9 mouse cellular contexts compared by ENCODE assay signal in the genomic region with DNA sequence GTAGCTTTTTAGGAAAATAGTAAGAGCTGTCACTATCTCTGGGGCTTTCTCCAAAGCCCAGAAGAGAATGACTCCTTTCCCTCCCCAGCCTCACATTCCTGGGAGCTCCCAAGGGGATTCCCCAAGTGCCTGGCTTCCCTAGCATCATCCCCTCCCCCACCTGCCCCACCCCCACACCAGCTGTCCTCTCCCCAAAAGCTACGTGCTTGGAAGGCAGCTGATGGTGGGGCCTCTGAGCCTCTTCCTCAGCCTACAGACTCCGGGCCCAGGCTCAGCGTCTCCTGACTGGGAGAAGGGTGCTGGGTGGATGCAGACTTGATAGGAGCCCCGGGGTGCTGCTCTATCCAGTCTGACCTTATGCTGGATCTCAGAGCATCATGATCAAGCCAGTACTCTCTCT. TPM values are rescaled to one million over a fixed set of nuclear protein-coding genes. Genes with fewer than 3 reads are reported as not detected.
A peak's percentile ranks its signal among the peaks of the same experiment; 100 is the strongest.
DNase-seq lines count a peak whose midpoint lies in the region; ATAC-seq lines count a peak whose summit lies in the region.
"Had no signal": no experiment of that assay in that cellular context is flagged by ENCODE, and none has a peak within 500 bp of the region (broad histone marks: within the 10 kb centered on the region; RNA-seq: fewer than 3 reads in every experiment).

No protein-coding gene starts in this region.

- H3K9me3 ChIP-seq in kidney, embryonic 14.5 days (ENCODE audit: control insufficient read depth, low read length): no peaks in the 10 kb centered on the region
- H3K9me3 ChIP-seq in forebrain, embryonic 14.5 days (replicated peaks; ENCODE audit: control insufficient read depth, low read length): no peaks in the 10 kb centered on the region

- WGBS in kidney, embryonic 14.5 days: 18% methylated on average over 4 of the region's 4 CpGs
- WGBS in forebrain, embryonic 14.5 days: 8% methylated on average over 4 of the region's 4 CpGs

- no peaks in the 10 kb centered on the region for H3K27me3 ChIP-seq in kidney, embryonic 14.5 days (ENCODE audit: control insufficient read depth, insufficient read depth, low read length)
- H3K27me3 ChIP-seq in forebrain, embryonic 14.5 days (replicated peaks; ENCODE audit: control insufficient read depth, insufficient read depth, low read length): no peaks in the 10 kb centered on the region

- H3K9ac ChIP-seq in kidney, embryonic 14.5 days (ENCODE audit: low read depth, low read length): no peak overlapping the region
- H3K9ac ChIP-seq in forebrain, embryonic 14.5 days (ENCODE audit: low read length): no peak overlapping the region

- no peak overlapping the region for H3K4me2 ChIP-seq in kidney, embryonic 14.5 days (replicated peaks; ENCODE audit: low read depth, low read length)
- H3K4me2 ChIP-seq in forebrain, embryonic 14.5 days (ENCODE audit: low read length): no peak overlapping the region

- no peak overlapping the region; the same call in 1 of the 2 replicates for H3K27ac ChIP-seq in kidney, embryonic 14.5 days (ENCODE audit: low read depth, low read length)
- H3K27ac ChIP-seq in forebrain, embryonic 14.5 days (ENCODE audit: low read depth, low read length): no peak overlapping the region
- H3K27ac ChIP-seq: macrophage had no signal

- H3K4me1 ChIP-seq in kidney, embryonic 14.5 days (ENCODE audit: control insufficient read depth, insufficient read depth, low read length): peaks cover 36% of the 10 kb centered on the region
- H3K4me1 ChIP-seq in forebrain, embryonic 14.5 days (ENCODE audit: control insufficient read depth, insufficient read depth, low read length): 0 out of 2 replicates have a peak, but pooled peaks cover 4% of the 10 kb centered on the region

- ATAC-seq in kidney, embryonic 14.5 days (ENCODE audit: low FRiP score, low TSS enrichment): no peak
- peak; percentile 72 for ATAC-seq in forebrain, embryonic 14.5 days

- DNase-seq in kidney, postnatal 4 days: peak; percentile 47 to 67
- peak; percentile 16 for DNase-seq in brain, adult 2 months (ENCODE audit: low read depth, low spot score)
- DNase-seq in forebrain, embryonic 14.5 days (ENCODE audit: low spot score): peak; percentile 57
- peak; percentile 54 for DNase-seq in retina, embryonic 14.5 days (ENCODE audit: low spot score)
- no peak for DNase-seq in thymus, postnatal 4 days
- DNase-seq in spleen, adult 18-20 months: no peak

- H3K36me3 ChIP-seq in kidney, embryonic 14.5 days (ENCODE audit: control insufficient read depth, insufficient read depth, low read length): no peaks in the 10 kb centered on the region
- H3K36me3 ChIP-seq in forebrain, embryonic 14.5 days (ENCODE audit: control insufficient read depth, insufficient read depth, low read length): no peaks in the 10 kb centered on the region

- H3K4me3 ChIP-seq in kidney, embryonic 14.5 days (ENCODE audit: low read length): no peak overlapping the region
- H3K4me3 ChIP-seq in forebrain, embryonic 14.5 days (ENCODE audit: low read depth, low read length): no peak overlapping the region

RNA-seq across cellular contexts. Expression of gene Glipr2, which starts 12.2 kb away (rescaled TPM):
- polyA plus RNA-seq in kidney, embryonic 14.5 days (2014; fragmentation: Nextera tagmentation; extraction: Ambion mirVana): 51.4 and 63.6 TPM in 2 replicates
- polyA plus RNA-seq in forebrain, embryonic 14.5 days (2014; fragmentation: Nextera tagmentation; extraction: Ambion mirVana): 37.0 and 41.8 TPM in 2 replicates

RNA-seq across cellular contexts. Expression of gene Ccin, which starts 13.9 kb away (rescaled TPM):
- not detected in 2 replicates for polyA plus RNA-seq in kidney, embryonic 14.5 days (2014; fragmentation: Nextera tagmentation; extraction: Ambion mirVana)
- not detected in 2 replicates for polyA plus RNA-seq in forebrain, embryonic 14.5 days (2014; fragmentation: Nextera tagmentation; extraction: Ambion mirVana)
- polyA plus RNA-seq: macrophage; small intestine, adult 2 months had no signal

RNA-seq across cellular contexts. Expression of gene Clta, which starts 34.9 kb away (rescaled TPM):
- polyA plus RNA-seq in kidney, embryonic 14.5 days (2014; fragmentation: Nextera tagmentation; extraction: Ambion mirVana): 242 and 272 TPM in 2 replicates
- 303 and 306 TPM in 2 replicates for polyA plus RNA-seq in forebrain, embryonic 14.5 days (2014; fragmentation: Nextera tagmentation; extraction: Ambion mirVana)

Comparison
In these comparisons a context has a peak if more than half of its experiments do, and no peak if none do; other contexts are left out.
1. DNase-seq: peak in kidney, postnatal 4 days (2 of 2), brain, adult 2 months (single experiment), forebrain, embryonic 14.5 days (single experiment) and retina, embryonic 14.5 days (single experiment); none in thymus, postnatal 4 days (single experiment) and spleen, adult 18-20 months (0 of 2).